Mouse (Mus musculus): ENCODE measurements around the gene Aars2. TPM values are rescaled to one million over a fixed set of nuclear protein-coding genes. Genes with fewer than 3 reads are reported as not detected.
A peak's percentile ranks its signal among the peaks of the same experiment; 100 is the strongest.

Aars2 gene
- polyA plus RNA-seq, 2 experiments = 3.3 to 4.6 TPM

DNA sequence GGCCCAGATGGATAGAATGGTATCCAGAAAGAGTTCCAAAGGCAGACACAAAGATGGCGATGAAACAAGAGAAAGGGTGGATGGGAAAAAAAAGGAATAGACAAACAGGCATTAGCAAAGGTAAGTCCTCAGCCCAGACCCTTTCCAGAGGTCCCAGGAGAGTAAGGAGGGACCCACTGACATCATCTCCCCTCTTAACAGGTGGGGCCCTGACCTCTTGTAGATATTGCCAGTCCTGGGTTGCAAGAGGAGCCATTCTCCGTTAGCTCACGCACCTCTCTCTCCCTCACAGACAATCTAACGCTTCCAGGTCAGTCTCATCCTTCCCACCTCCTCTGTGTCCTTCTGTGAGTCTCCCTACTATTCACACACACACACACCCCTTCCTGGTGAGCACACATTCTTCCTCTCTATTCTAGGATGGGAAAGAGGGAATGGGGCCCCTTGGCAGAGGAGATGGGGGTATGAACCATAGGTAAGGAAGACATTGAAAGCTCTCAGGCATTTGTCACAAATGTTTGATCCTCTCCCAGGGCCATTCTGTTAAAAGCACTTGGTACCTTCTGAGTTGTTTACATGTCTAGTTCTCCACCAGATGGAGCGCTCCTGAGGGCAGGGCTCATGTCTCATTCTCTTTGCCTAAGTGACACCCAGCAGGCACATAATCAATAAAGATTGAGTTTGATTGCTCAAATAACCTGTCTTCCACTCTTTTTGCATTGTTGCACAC lies 41.0 kb downstream of the Aars2 start:
- Histone ChIP-seq H3K4me1 (replicated peaks; ENCODE audit: control insufficient read depth in 2 of 2, insufficient read depth in 2 of 2, low read length in 1 of 2) (0 out of 4 replicates have a peak, but pooled peaks cover 0 to 2% of the 10 kb centered on the region in 2 experiments), H3K4me3 (ENCODE audit: insufficient read depth in 1 of 2, low read depth in 2 of 2, low read length in 2 of 2) (no peak overlapping the region), H3K4me2 (ENCODE audit: low read depth) (no peak overlapping the region), H3K9me3 (ENCODE audit: control insufficient read depth, low read length) (no peaks in the 10 kb centered on the region), H3K36me3 (replicated peaks; ENCODE audit: control insufficient read depth, insufficient read depth, low read depth) (no peaks in the 10 kb centered on the region), H3K27me3 (ENCODE audit: control insufficient read depth, insufficient read depth, low read length) (peaks cover 90% of the 10 kb centered on the region), H3K9ac (replicated peaks) (no peak overlapping the region), H3K27ac (no peak overlapping the region)
- ATAC-seq (ENCODE audit: insufficient read depth) (no peak), DNase-seq (ENCODE audit: low read depth in 3 of 3, low spot score in 3 of 3) (no peak)
- 47% methylated on average over 5 of the region's 5 CpGs for WGBS (ENCODE audit: insufficient replicate concordance)
- TF ChIP-seq EP300 (IDR thresholded peaks at IDR 0.05; ENCODE audit: low read depth) (no peak), CTCF (IDR thresholded peaks at IDR 0.05; ENCODE audit: low read depth) (no peak)

DNA sequence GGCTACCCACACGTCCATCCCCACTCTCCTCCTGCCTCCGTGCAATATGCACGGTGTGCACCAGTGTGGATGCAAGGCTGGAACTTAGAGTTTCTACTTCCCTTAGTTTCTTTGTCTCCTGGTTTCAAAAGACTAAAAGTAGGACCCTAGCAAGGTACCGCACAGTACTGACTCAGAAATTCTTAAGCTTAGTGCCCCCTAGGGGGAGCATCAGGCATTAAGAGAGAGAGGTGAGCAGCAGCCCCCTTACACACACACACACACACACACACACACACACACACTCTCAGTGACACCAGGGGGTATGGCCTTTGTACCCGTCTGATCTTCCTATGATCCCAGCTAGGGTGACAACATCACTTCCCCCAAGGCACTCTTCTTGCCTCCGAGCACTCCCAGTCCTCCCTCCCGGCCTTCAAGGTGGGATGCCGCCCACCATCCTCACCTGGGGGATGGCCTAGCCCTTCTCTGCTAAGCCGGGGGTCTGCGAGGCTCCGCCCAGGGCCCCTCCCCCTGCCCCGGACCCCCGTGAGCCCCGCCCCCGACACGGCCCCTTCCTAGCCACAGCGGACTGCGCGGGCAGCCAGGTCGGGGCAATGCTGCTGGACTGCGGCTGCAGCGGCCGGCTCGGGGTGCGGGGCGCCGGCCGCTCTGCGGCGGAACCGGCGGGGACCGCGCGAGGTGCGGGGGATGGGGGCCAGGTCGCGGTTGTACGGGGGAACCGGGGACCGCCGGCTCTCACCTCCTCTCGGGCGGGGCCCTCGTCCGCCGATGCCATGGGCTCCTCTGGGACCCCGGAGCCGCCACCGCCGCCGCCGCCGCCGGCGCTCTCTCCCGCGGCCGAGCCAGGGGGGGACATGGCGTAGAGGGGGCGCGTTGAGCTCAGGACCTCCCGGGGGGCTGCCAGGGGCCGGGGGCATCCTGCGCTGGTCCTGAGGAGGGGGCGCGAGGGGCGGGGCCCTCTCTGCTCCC lies 42.2 kb downstream of the Aars2 start:
- 4% methylated on average over 62 of the region's 68 CpGs for WGBS (ENCODE audit: insufficient replicate concordance)
- Histone ChIP-seq H3K4me2 (ENCODE audit: low read depth) (peak overlapping the region; percentile 57), H3K9ac (replicated peaks) (no peak overlapping the region), H3K27ac (no peak overlapping the region), H3K27me3 (ENCODE audit: control insufficient read depth, insufficient read depth, low read length) (peaks cover 79% of the 10 kb centered on the region), H3K4me1 (replicated peaks; ENCODE audit: control insufficient read depth in 2 of 2, insufficient read depth in 2 of 2, low read length in 1 of 2) (0 out of 4 replicates have a peak, but pooled peaks cover 0 to 2% of the 10 kb centered on the region in 2 experiments), H3K4me3 (ENCODE audit: insufficient read depth in 1 of 2, low read depth in 2 of 2, low read length in 2 of 2) (peak overlapping the region; percentile 2 to 33; a peak in 2 of 4 replicates), H3K9me3 (ENCODE audit: control insufficient read depth, low read length) (no peaks in the 10 kb centered on the region), H3K36me3 (replicated peaks; ENCODE audit: control insufficient read depth, insufficient read depth, low read depth) (no peaks in the 10 kb centered on the region)
- TF ChIP-seq CTCF (IDR thresholded peaks at IDR 0.05; ENCODE audit: low read depth) = peak; percentile 23; the same call in 1 of the 2 replicates
- no peak for TF ChIP-seq EP300 (IDR thresholded peaks at IDR 0.05; ENCODE audit: low read depth)
- ATAC-seq (ENCODE audit: insufficient read depth) = no peak
- no peak for DNase-seq (ENCODE audit: low read depth in 3 of 3, low spot score in 3 of 3)

DNA sequence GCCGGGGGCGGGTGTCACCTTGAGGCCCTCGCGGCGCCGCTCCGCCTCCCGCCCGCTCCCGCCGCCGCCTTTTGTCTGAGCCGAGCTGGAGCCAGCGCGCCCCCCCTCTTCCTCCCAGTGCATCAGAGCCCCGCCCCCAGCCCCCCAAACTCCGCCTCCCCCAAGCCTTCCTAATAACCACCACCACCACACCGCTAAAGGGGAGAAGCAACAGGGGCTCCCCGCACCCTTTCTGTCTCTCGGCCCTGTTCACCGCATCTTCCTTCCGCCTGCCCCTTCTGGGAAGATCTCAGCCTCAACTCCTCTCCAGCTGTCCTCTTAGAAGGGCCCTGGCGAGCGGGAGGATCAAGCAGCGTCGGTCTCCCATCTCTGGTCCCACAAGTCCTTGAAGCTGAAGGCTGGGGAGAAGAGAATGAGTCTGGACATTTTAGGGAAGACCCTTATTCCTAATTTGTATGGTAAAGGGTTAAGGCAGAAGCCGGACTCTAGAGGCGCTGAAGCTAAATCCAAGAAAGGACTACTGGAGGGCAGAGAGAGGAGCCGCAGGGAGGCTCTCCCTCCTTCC lies 43.1 kb downstream of the Aars2 start, which contains the start of gene Tmem151b:
TSS of gene Tmem151b (minus strand) at position 61 of the 565 bp plus-strand sequence.
- WGBS (ENCODE audit: insufficient replicate concordance) = 6% methylated on average over 12 of the region's 29 CpGs
- Histone ChIP-seq H3K9ac (replicated peaks) (no peak within 1 kb of the TSS), H3K27me3 (ENCODE audit: control insufficient read depth, insufficient read depth, low read length) (peaks cover 70% of the 10 kb centered on the region), H3K4me3 (ENCODE audit: insufficient read depth in 1 of 2, low read depth in 2 of 2, low read length in 2 of 2) (peak within 1 kb of the TSS; percentile 2 to 33; a peak in 2 of 4 replicates), H3K4me2 (ENCODE audit: low read depth) (peak within 1 kb of the TSS; percentile 57), H3K9me3 (ENCODE audit: control insufficient read depth, low read length) (no peaks in the 10 kb centered on the region), H3K27ac (no peak within 1 kb of the TSS), H3K4me1 (replicated peaks; ENCODE audit: control insufficient read depth in 2 of 2, insufficient read depth in 2 of 2, low read length in 1 of 2) (0 out of 4 replicates have a peak, but pooled peaks cover 0 to 2% of the 10 kb centered on the region in 2 experiments), H3K36me3 (replicated peaks; ENCODE audit: control insufficient read depth, insufficient read depth, low read depth) (no peaks in the 10 kb centered on the region)
- ATAC-seq (ENCODE audit: insufficient read depth) (no peak), DNase-seq (ENCODE audit: low read depth in 3 of 3, low spot score in 3 of 3) (no peak)
- no peak for TF ChIP-seq EP300 (IDR thresholded peaks at IDR 0.05; ENCODE audit: low read depth)
- no peak for TF ChIP-seq CTCF (IDR thresholded peaks at IDR 0.05; ENCODE audit: low read depth)

DNA sequence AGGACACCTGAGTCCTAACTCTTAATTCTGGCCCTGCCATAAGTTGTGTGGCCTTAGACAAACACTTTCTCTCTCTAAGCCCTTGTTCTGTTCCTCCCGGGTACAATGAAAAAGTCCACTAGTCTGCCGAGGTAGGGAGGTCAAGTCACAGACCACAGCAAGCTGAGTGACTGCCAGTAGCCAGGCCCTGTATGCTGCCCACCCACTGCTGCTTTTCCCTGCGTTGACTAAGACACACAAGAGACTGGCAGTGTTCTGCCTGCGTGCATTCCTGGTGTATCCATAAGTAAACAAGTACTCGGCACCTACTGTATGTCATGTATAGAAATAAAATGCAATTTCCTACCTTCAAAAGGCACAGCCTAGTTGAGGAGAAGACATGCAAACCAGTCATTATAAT lies 43.6 kb downstream of the Aars2 start:
- H3K4me1 ChIP-seq (replicated peaks; ENCODE audit: control insufficient read depth in 2 of 2, insufficient read depth in 2 of 2, low read length in 1 of 2) = peaks cover 0 to 6% of the 10 kb centered on the region in 2 experiments; a peak in 1 of 4 replicates
- peaks cover 64% of the 10 kb centered on the region for H3K27me3 ChIP-seq (ENCODE audit: control insufficient read depth, insufficient read depth, low read length)
- no peak overlapping the region for H3K27ac ChIP-seq
- no peak overlapping the region for H3K9ac ChIP-seq (replicated peaks)
- H3K36me3 ChIP-seq (replicated peaks; ENCODE audit: control insufficient read depth, insufficient read depth, low read depth) = no peaks in the 10 kb centered on the region
- ATAC-seq (ENCODE audit: insufficient read depth) = no peak
- WGBS (ENCODE audit: insufficient replicate concordance) = 33% methylated on average over 5 of the region's 5 CpGs
- H3K9me3 ChIP-seq (ENCODE audit: control insufficient read depth, low read length) = no peaks in the 10 kb centered on the region
- no peak for DNase-seq (ENCODE audit: low read depth in 3 of 3, low spot score in 3 of 3)
- no peak overlapping the region for H3K4me3 ChIP-seq (ENCODE audit: insufficient read depth in 1 of 2, low read depth in 2 of 2, low read length in 2 of 2)
- TF ChIP-seq CTCF (IDR thresholded peaks at IDR 0.05; ENCODE audit: low read depth) (no peak), EP300 (IDR thresholded peaks at IDR 0.05; ENCODE audit: low read depth) (no peak)
- no peak overlapping the region for H3K4me2 ChIP-seq (ENCODE audit: low read depth)
